Comparison of ENCODE assay signal across 9 mouse cellular contexts in the genomic region with DNA sequence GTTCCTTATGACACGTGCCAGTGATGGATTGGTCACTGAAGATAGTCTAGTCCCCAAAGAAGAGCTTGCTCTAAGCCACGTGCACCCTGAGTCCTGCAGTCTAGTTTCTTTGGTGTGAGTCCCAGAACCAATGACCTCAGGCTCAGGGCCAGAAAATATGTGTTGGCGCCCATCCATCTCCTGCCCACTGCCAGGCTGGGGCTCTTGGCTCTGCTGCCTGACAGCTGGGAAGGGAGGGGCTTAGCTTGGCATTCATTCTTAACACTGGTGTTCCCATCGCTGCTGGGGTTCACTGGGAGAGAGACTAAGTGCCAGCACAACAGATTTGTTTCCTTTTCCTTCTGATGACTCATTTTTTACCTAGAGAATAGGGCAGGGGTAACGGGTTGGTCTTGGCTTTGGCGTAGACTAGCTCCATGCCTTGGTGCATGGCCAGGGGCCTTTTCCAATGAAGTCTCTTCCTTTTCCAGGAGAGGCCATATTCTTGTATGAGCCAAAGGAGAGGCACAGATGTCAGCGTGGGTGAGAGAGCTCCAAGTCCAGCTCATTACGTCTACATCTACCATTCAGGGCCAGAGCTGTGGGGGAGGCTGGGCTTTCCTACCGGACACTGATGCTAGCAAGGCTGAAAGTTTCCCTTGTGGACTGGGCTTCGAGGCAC.
DNase-seq lines count a peak whose midpoint lies in the region; ATAC-seq lines count a peak whose summit lies in the region.
"Had no signal": no experiment of that assay in that cellular context is flagged by ENCODE, and none has a peak within 500 bp of the region (broad histone marks: within the 10 kb centered on the region; RNA-seq: fewer than 3 reads in every experiment).

No protein-coding gene starts in this region.

- 92% methylated on average over 10 of the region's 10 CpGs for WGBS in kidney, embryonic 14.5 days

- DNase-seq in kidney, adult 8-10 months, result peak; percentile 32
- peak; percentile 89 for DNase-seq in adrenal gland, postnatal 10 days
- peak; percentile 79 for DNase-seq in fibroblast of lung, adult 2 months (ENCODE audit: low read depth)
- peak; percentile 45 for DNase-seq in kidney, postnatal 10 days
- peak; percentile 38 to 57 for DNase-seq in lung, postnatal 4 days
- no peak for DNase-seq in spleen, postnatal 10 days (ENCODE audit: low spot score in 2 of 2)

- no peak; the same call in 1 of the 2 replicates for ATAC-seq in kidney, embryonic 14.5 days (ENCODE audit: low FRiP score, low TSS enrichment)
- no peak for ATAC-seq in frontal cortex, adult (ENCODE audit: low TSS enrichment)

- no peaks in the 10 kb centered on the region for H3K36me3 ChIP-seq in kidney, embryonic 14.5 days (ENCODE audit: control insufficient read depth, insufficient read depth, low read length)

- H3K27ac ChIP-seq in kidney, embryonic 14.5 days (ENCODE audit: low read depth, low read length), result no peak overlapping the region
- H3K27ac ChIP-seq: macrophage had no signal

- H3K4me1 ChIP-seq in kidney, embryonic 14.5 days (ENCODE audit: control insufficient read depth, insufficient read depth, low read length), result no peaks in the 10 kb centered on the region

- H3K27me3 ChIP-seq in kidney, embryonic 14.5 days (ENCODE audit: control insufficient read depth, insufficient read depth, low read length), result no peaks in the 10 kb centered on the region

- no peak overlapping the region for H3K4me3 ChIP-seq in kidney, embryonic 14.5 days (ENCODE audit: low read length)

- H3K9ac ChIP-seq in kidney, embryonic 14.5 days (ENCODE audit: low read depth, low read length), result no peak overlapping the region

- no peaks in the 10 kb centered on the region for H3K9me3 ChIP-seq in kidney, embryonic 14.5 days (ENCODE audit: control insufficient read depth, low read length)

- H3K4me2 ChIP-seq in kidney, embryonic 14.5 days (replicated peaks; ENCODE audit: low read depth, low read length), result no peak overlapping the region

Comparison
In these comparisons a context has a peak if more than half of its experiments do, and no peak if none do; other contexts are left out.
1. DNase-seq: peak in kidney, adult 8-10 months (2 of 2), adrenal gland, postnatal 10 days (single experiment), fibroblast of lung, adult 2 months (single experiment), kidney, postnatal 10 days (single experiment) and lung, postnatal 4 days (2 of 2); none in spleen, postnatal 10 days (0 of 2).